Mouse (Mus musculus): ENCODE measurements at regions not wholly inside any gene's neighbourhood (a gene's known extent, or its start where the extent isn't known, plus 50 kb on each side); places are given as distances from the start of the nearest gene placed in this dataset.

GRCm38 (mm10) chr9:68351466-68351865 lies 302.1 kb upstream of the Rora start:
- Histone ChIP-seq H3K9me3 (ENCODE audit: low read length) (no peaks in the 10 kb centered on the region), H3K9ac (replicated peaks; ENCODE audit: low read length, poor library complexity, severe bottlenecking) (no peak overlapping the region), H3K36me3 (ENCODE audit: insufficient read depth, low read length) (no peaks in the 10 kb centered on the region), H3K4me1 (ENCODE audit: insufficient read depth, low read length) (no peaks in the 10 kb centered on the region), H3K4me3 (ENCODE audit: low read depth, low read length) (no peak overlapping the region), H3K27me3 (ENCODE audit: insufficient read depth, low read length) (no peaks in the 10 kb centered on the region), H3K27ac (ENCODE audit: low read depth, low read length) (no peak overlapping the region), H3K4me2 (ENCODE audit: low read depth, low read length, poor library complexity, severe bottlenecking) (no peak overlapping the region)
- DNase-seq (ENCODE audit: low spot score), result no peak
- WGBS, result 91% methylated on average over 4 of the region's 4 CpGs
- TF ChIP-seq CTCF (IDR thresholded peaks at IDR 0.05), result no peak
- no peak for ATAC-seq (ENCODE audit: low FRiP score)

- H3K9ac ChIP-seq (replicated peaks; ENCODE audit: low read length, poor library complexity, severe bottlenecking), result no peak overlapping the region
- DNase-seq (ENCODE audit: low spot score) (no peak), ATAC-seq (ENCODE audit: low FRiP score) (no peak)
- no peaks in the 10 kb centered on the region for H3K4me1 ChIP-seq (ENCODE audit: insufficient read depth, low read length)
- H3K4me2 ChIP-seq (ENCODE audit: low read depth, low read length, poor library complexity, severe bottlenecking), result no peak overlapping the region
- no peak overlapping the region for H3K27ac ChIP-seq (ENCODE audit: low read depth, low read length)
- H3K4me3 ChIP-seq (ENCODE audit: low read depth, low read length), result no peak overlapping the region
- no peak for TF ChIP-seq CTCF (IDR thresholded peaks at IDR 0.05)
- no peaks in the 10 kb centered on the region for H3K27me3 ChIP-seq (ENCODE audit: insufficient read depth, low read length)
- H3K9me3 ChIP-seq (ENCODE audit: low read length), result no peaks in the 10 kb centered on the region
- 85% methylated on average over 4 of the region's 4 CpGs for WGBS
- no peaks in the 10 kb centered on the region for H3K36me3 ChIP-seq (ENCODE audit: insufficient read depth, low read length)
Measured at GRCm38 (mm10) chr9:68354470-68354869, 299.1 kb upstream of the Rora start.

- Histone ChIP-seq H3K4me2 (ENCODE audit: low read depth, low read length, poor library complexity, severe bottlenecking) (no peak overlapping the region), H3K4me1 (ENCODE audit: insufficient read depth, low read length) (no peaks in the 10 kb centered on the region), H3K4me3 (ENCODE audit: low read depth, low read length) (no peak overlapping the region), H3K9me3 (ENCODE audit: low read length) (no peaks in the 10 kb centered on the region), H3K36me3 (ENCODE audit: insufficient read depth, low read length) (no peaks in the 10 kb centered on the region), H3K27ac (ENCODE audit: low read depth, low read length) (no peak overlapping the region), H3K9ac (replicated peaks; ENCODE audit: low read length, poor library complexity, severe bottlenecking) (no peak overlapping the region), H3K27me3 (ENCODE audit: insufficient read depth, low read length) (no peaks in the 10 kb centered on the region)
- ATAC-seq (ENCODE audit: low FRiP score) (no peak), DNase-seq (ENCODE audit: low spot score) (no peak)
- 94% methylated on average over 4 of the region's 4 CpGs for WGBS
- no peak for TF ChIP-seq CTCF (IDR thresholded peaks at IDR 0.05)
Measured at GRCm38 (mm10) chr9:68356078-68356477, 297.5 kb upstream of the Rora start.

GRCm38 (mm10) chr9:68357231-68357630 lies 296.4 kb upstream of the Rora start:
- Histone ChIP-seq H3K4me2 (ENCODE audit: low read depth, low read length, poor library complexity, severe bottlenecking) (no peak overlapping the region), H3K9me3 (ENCODE audit: low read length) (no peaks in the 10 kb centered on the region), H3K4me1 (ENCODE audit: insufficient read depth, low read length) (no peaks in the 10 kb centered on the region), H3K36me3 (ENCODE audit: insufficient read depth, low read length) (no peaks in the 10 kb centered on the region), H3K9ac (replicated peaks; ENCODE audit: low read length, poor library complexity, severe bottlenecking) (no peak overlapping the region), H3K27ac (ENCODE audit: low read depth, low read length) (no peak overlapping the region), H3K4me3 (ENCODE audit: low read depth, low read length) (no peak overlapping the region), H3K27me3 (ENCODE audit: insufficient read depth, low read length) (no peaks in the 10 kb centered on the region)
- 63% methylated on average over 5 of the region's 5 CpGs for WGBS
- ATAC-seq (ENCODE audit: low FRiP score) (no peak), DNase-seq (ENCODE audit: low spot score) (peak; percentile 68)
- no peak for TF ChIP-seq CTCF (IDR thresholded peaks at IDR 0.05)

GRCm38 (mm10) chr9:68366973-68367372 lies 286.6 kb upstream of the Rora start:
- Histone ChIP-seq H3K4me1 (ENCODE audit: insufficient read depth, low read length) (no peaks in the 10 kb centered on the region), H3K9ac (replicated peaks; ENCODE audit: low read length, poor library complexity, severe bottlenecking) (no peak overlapping the region), H3K9me3 (ENCODE audit: low read length) (no peaks in the 10 kb centered on the region), H3K4me3 (ENCODE audit: low read depth, low read length) (no peak overlapping the region), H3K4me2 (ENCODE audit: low read depth, low read length, poor library complexity, severe bottlenecking) (no peak overlapping the region), H3K36me3 (ENCODE audit: insufficient read depth, low read length) (no peaks in the 10 kb centered on the region), H3K27ac (ENCODE audit: low read depth, low read length) (no peak overlapping the region), H3K27me3 (ENCODE audit: insufficient read depth, low read length) (no peaks in the 10 kb centered on the region)
- 81% methylated on average over 3 of the region's 3 CpGs for WGBS
- no peak for TF ChIP-seq CTCF (IDR thresholded peaks at IDR 0.05)
- DNase-seq (ENCODE audit: low spot score) (no peak), ATAC-seq (ENCODE audit: low FRiP score) (no peak)

GRCm38 (mm10) chr9:68367556-68367955 lies 286.0 kb upstream of the Rora start:
- no peak overlapping the region for H3K4me3 ChIP-seq (ENCODE audit: low read depth, low read length)
- ATAC-seq (ENCODE audit: low FRiP score), result no peak

More at GRCm38 (mm10) chr9:68367556-68367955, 286.0 kb upstream of the Rora start:
- no peak overlapping the region for H3K27ac ChIP-seq (ENCODE audit: low read depth, low read length)
- H3K9me3 ChIP-seq (ENCODE audit: low read length), result no peaks in the 10 kb centered on the region
- H3K27me3 ChIP-seq (ENCODE audit: insufficient read depth, low read length), result no peaks in the 10 kb centered on the region
- no peak overlapping the region for H3K9ac ChIP-seq (replicated peaks; ENCODE audit: low read length, poor library complexity, severe bottlenecking)
- no peaks in the 10 kb centered on the region for H3K36me3 ChIP-seq (ENCODE audit: insufficient read depth, low read length)
- no peak for TF ChIP-seq CTCF (IDR thresholded peaks at IDR 0.05)
- H3K4me1 ChIP-seq (ENCODE audit: insufficient read depth, low read length), result no peaks in the 10 kb centered on the region
- WGBS, result 95% methylated on average over 4 of the region's 4 CpGs
- no peak overlapping the region for H3K4me2 ChIP-seq (ENCODE audit: low read depth, low read length, poor library complexity, severe bottlenecking)
- DNase-seq (ENCODE audit: low spot score), result no peak

All from midbrain, postnatal 0 days (tissue).